Mouse (Mus musculus) ES-Bruce4 (cell line): ENCODE measurements around the gene B9d1.

Experiments
- CTCF ChIP-seq: IDR thresholded peaks from one replicate; pipeline ENCODE4 v1.8.1; 2011; ENCODE audit warnings: low read depth, low read length
- POLR2A ChIP-seq: IDR thresholded peaks from one replicate; pipeline ENCODE4 v1.8.1; 2011; ENCODE audit warnings: low read length; ENCODE audit not compliant: insufficient read depth

DNA sequence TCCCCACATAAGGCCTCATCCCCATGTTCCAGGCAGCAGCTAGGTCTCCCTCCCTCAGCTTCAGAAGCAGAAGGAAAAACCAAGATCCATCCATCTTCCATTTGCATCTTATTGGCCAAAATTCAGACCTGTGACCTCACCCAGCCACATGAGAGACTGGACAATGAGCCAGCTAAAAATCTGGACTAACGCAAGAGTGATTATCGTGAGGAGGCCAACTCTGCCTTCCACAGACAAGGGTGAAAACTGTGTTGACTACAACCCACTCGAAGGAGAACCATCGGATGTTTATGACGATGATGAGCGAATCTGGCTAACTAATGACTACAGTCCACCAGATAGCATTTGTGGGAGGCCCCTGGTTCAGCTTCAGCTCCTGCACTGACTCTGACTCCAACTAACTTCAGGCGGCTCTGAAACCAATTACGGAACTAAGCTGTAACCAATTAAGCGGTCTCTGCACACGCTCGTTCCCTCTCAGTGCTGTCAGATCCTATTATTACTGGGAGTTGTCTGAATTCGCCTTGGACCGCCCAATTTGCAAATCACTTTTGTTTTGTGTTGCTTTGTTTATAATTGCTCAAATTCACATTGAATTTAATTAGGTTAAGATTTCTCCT, 21.6 kb upstream of the B9d1 start:
- TF ChIP-seq CTCF (no peak), POLR2A (no peak)
